Mouse (Mus musculus): ENCODE results near the gene Gm10409. TPM values are rescaled to one million over a fixed set of nuclear protein-coding genes. Genes with fewer than 3 reads are reported as not detected.

Gm10409 gene
- 4.3 TPM for polyA plus RNA-seq (2015; fragmentation: Illumina TruSeq; extraction: RNeasy Lipid Tissue Mini Kit (QIAGEN cat#74804); ENCODE audit: low read depth, low replicate concordance)

GRCm38 (mm10) chr14:3412314-3412713 lies at the start of gene Gm10409:
TSS of gene Gm10409 (plus strand) at chr14:3412614.

GRCm38 (mm10) chr14:3394793-3395192 lies 17.6 kb upstream of the Gm10409 start, which contains the start of gene Gm10413:
TSS of gene Gm10413 (plus strand) at chr14:3395093.

GRCm38 (mm10) chr14:3427803-3428202 lies 15.4 kb downstream of the Gm10409 start, which contains the start of gene Gm3005:
TSS of gene Gm3005 (plus strand) at chr14:3428103.

GRCm38 (mm10) chr14:3449079-3449478 lies 36.7 kb downstream of the Gm10409 start, which contains the start of gene Gm10408:
TSS of gene Gm10408 (plus strand) at chr14:3449379.

Other genes with a start within 250 kb of the Gm10409 start
- not detected for gene Gm5795, start 224.4 kb upstream of the Gm10409 start, polyA plus RNA-seq (2015; fragmentation: Illumina TruSeq; extraction: RNeasy Lipid Tissue Mini Kit (QIAGEN cat#74804); ENCODE audit: low read depth, low replicate concordance)
- gene D830030K20Rik, start 204.1 kb upstream of the Gm10409 start, polyA plus RNA-seq (2015; fragmentation: Illumina TruSeq; extraction: RNeasy Lipid Tissue Mini Kit (QIAGEN cat#74804); ENCODE audit: low read depth, low replicate concordance): 8.9 TPM
- gene Gm2956, start 80.0 kb upstream of the Gm10409 start, polyA plus RNA-seq (2015; fragmentation: Illumina TruSeq; extraction: RNeasy Lipid Tissue Mini Kit (QIAGEN cat#74804); ENCODE audit: low read depth, low replicate concordance): 0.27 TPM
- not detected for gene Gm10413, start 17.5 kb upstream of the Gm10409 start, polyA plus RNA-seq (2015; fragmentation: Illumina TruSeq; extraction: RNeasy Lipid Tissue Mini Kit (QIAGEN cat#74804); ENCODE audit: low read depth, low replicate concordance)
- gene Gm3005, start 15.5 kb downstream of the Gm10409 start, polyA plus RNA-seq (2015; fragmentation: Illumina TruSeq; extraction: RNeasy Lipid Tissue Mini Kit (QIAGEN cat#74804); ENCODE audit: low read depth, low replicate concordance): 1.4 TPM
- gene Gm10408, start 36.8 kb downstream of the Gm10409 start, polyA plus RNA-seq (2015; fragmentation: Illumina TruSeq; extraction: RNeasy Lipid Tissue Mini Kit (QIAGEN cat#74804); ENCODE audit: low read depth, low replicate concordance): not detected
- gene Gm3012, start 221.9 kb downstream of the Gm10409 start, polyA plus RNA-seq (2015; fragmentation: Illumina TruSeq; extraction: RNeasy Lipid Tissue Mini Kit (QIAGEN cat#74804); ENCODE audit: low read depth, low replicate concordance): not detected
- 4.3 TPM for gene Gm3020, start 239.4 kb downstream of the Gm10409 start, polyA plus RNA-seq (2015; fragmentation: Illumina TruSeq; extraction: RNeasy Lipid Tissue Mini Kit (QIAGEN cat#74804); ENCODE audit: low read depth, low replicate concordance)